Mouse (Mus musculus): ENCODE results near the gene Thoc6.

The Thoc6 gene

DNA sequence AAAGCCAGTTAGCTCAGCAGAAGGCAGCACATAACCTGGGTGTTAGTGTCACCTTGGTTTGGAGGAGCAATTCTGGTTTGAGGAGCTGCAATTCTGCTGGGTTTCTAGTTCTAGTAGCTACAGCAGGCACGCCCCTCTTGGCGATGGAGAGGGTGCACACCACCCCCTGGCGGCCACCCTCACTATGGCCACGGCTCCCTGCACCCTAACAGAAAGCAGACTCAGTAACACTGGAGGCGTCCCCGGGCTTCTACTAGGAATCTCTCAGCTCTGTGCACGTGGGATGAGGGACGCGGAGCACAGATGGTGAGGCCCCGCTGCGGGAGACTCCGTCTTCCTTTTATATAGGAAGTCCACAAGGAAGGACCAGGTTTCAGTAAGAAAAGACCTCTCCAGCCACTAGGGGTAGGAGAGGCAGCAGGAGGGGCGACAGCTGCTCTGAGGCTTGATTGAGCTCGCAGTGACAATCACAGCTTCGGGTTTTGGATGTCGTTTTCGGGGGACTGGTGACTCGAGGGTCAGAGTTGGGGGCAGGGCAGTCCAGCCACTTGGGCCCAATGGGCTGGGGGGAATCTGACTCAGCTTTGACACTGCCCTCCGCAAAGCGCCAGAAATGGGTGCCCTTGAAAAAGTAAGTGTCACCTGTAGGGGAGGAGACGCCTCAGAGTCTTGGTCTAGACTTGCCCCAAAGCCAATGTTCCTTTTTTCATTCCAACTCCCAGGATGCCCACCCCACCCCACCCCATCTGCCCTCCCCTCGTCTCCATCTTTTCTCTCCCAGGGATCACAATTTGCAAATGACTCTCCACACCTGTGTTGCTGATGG, 43.3 kb downstream of the Thoc6 start:
- peak; percentile 92 for DNase-seq (ENCODE audit: low read depth)

- no peak for DNase-seq (ENCODE audit: low read depth)
Measured at GRCm38 (mm10) chr17:23627813-23628212, 45.9 kb downstream of the Thoc6 start.

DNA sequence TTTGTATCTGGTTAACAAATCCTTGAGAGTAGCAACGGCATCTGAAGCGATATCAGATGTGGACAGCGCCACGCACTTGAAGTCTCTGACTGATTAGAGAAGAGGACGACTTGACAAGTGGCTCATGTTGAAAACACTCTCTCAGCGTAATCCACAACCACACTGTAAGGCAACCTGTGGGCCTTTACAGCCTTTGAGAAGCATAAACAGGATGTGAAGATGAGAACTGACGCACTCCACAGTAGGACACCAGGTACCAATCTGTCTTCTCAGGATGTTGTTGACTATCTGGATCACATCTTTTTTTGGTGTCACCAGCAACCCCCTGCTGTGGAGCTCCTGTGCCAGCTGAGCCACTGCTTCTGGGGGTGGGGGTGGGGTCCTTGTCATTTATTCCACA, 53.3 kb downstream of the Thoc6 start:
- DNase-seq (ENCODE audit: low read depth), result peak; percentile 94
